Mouse (Mus musculus): ENCODE measurements around the gene Fam129a.
"Not testable (repeated sequence)": the region's sequence is repeated elsewhere in the genome, so short reads cannot be mapped to it uniquely, and the experiment has no call there.

Fam129a gene

GRCm38 (mm10) chr1:151690583-151691193, 119.7 kb downstream of the Fam129a start:
- TF ChIP-seq NANOG (IDR thresholded peaks at IDR 0.05; ENCODE audit: borderline replicate concordance, low read length), result no peak
- no peak for TF ChIP-seq POU5F1 (IDR thresholded peaks at IDR 0.05; ENCODE audit: borderline replicate concordance, low read length)
- TF ChIP-seq CTCF (conservative IDR thresholded peaks at IDR 0.05; ENCODE audit: low read length), result no peak
- H3K4me3 ChIP-seq (replicated peaks; ENCODE audit: low read length), result no peak overlapping the region
- peaks cover 21% of the 10 kb centered on the region for H3K4me1 ChIP-seq (replicated peaks; ENCODE audit: low read depth, low read length)
- H3K9me3 ChIP-seq (ENCODE audit: low read length), result no peaks in the 10 kb centered on the region
- H3K27me3 ChIP-seq (ENCODE audit: insufficient read depth, low read length), result no peaks in the 10 kb centered on the region
- H3K36me3 ChIP-seq (ENCODE audit: insufficient read depth, low read length), result no peaks in the 10 kb centered on the region

- H3K9me3 ChIP-seq (ENCODE audit: low read length); H3K4me3 ChIP-seq (replicated peaks; ENCODE audit: low read length); H3K4me1 ChIP-seq (replicated peaks; ENCODE audit: low read depth, low read length); H3K27me3 ChIP-seq (ENCODE audit: insufficient read depth, low read length); H3K36me3 ChIP-seq (ENCODE audit: insufficient read depth, low read length): not testable (repeated sequence)
These were observed 121.9 kb downstream of the Fam129a start for GRCm38 (mm10) chr1:151692867-151693266.

GRCm38 (mm10) chr1:151696751-151697150, 125.8 kb downstream of the Fam129a start:
- Histone ChIP-seq H3K27me3 (ENCODE audit: insufficient read depth, low read length) (no peaks in the 10 kb centered on the region), H3K36me3 (ENCODE audit: insufficient read depth, low read length) (no peaks in the 10 kb centered on the region), H3K4me1 (replicated peaks; ENCODE audit: low read depth, low read length) (peaks cover 10% of the 10 kb centered on the region), H3K4me3 (replicated peaks; ENCODE audit: low read length) (no peak overlapping the region), H3K9me3 (ENCODE audit: low read length) (no peaks in the 10 kb centered on the region)
- TF ChIP-seq NANOG (IDR thresholded peaks at IDR 0.05; ENCODE audit: borderline replicate concordance, low read length) (no peak), CTCF (conservative IDR thresholded peaks at IDR 0.05; ENCODE audit: low read length) (no peak), POU5F1 (IDR thresholded peaks at IDR 0.05; ENCODE audit: borderline replicate concordance, low read length) (no peak)

GRCm38 (mm10) chr1:151697901-151698641, 127.1 kb downstream of the Fam129a start:
- peaks cover 6% of the 10 kb centered on the region for H3K4me1 ChIP-seq (replicated peaks; ENCODE audit: low read depth, low read length)
- no peaks in the 10 kb centered on the region for H3K27me3 ChIP-seq (ENCODE audit: insufficient read depth, low read length)
- no peak for TF ChIP-seq POU5F1 (IDR thresholded peaks at IDR 0.05; ENCODE audit: borderline replicate concordance, low read length)
- no peak for TF ChIP-seq NANOG (IDR thresholded peaks at IDR 0.05; ENCODE audit: borderline replicate concordance, low read length)
- no peak for TF ChIP-seq CTCF (conservative IDR thresholded peaks at IDR 0.05; ENCODE audit: low read length)
- no peak overlapping the region for H3K4me3 ChIP-seq (replicated peaks; ENCODE audit: low read length)
- no peaks in the 10 kb centered on the region for H3K9me3 ChIP-seq (ENCODE audit: low read length)
- H3K36me3 ChIP-seq (ENCODE audit: insufficient read depth, low read length), result no peaks in the 10 kb centered on the region

- Histone ChIP-seq H3K9me3 (ENCODE audit: low read length) (no peaks in the 10 kb centered on the region), H3K4me3 (replicated peaks; ENCODE audit: low read length) (no peak overlapping the region), H3K27me3 (ENCODE audit: insufficient read depth, low read length) (no peaks in the 10 kb centered on the region), H3K4me1 (replicated peaks; ENCODE audit: low read depth, low read length) (peaks cover 6% of the 10 kb centered on the region), H3K36me3 (ENCODE audit: insufficient read depth, low read length) (no peaks in the 10 kb centered on the region)
- TF ChIP-seq POU5F1 (IDR thresholded peaks at IDR 0.05; ENCODE audit: borderline replicate concordance, low read length) (no peak), CTCF (conservative IDR thresholded peaks at IDR 0.05; ENCODE audit: low read length) (no peak), NANOG (IDR thresholded peaks at IDR 0.05; ENCODE audit: borderline replicate concordance, low read length) (no peak)
These were observed 128.4 kb downstream of the Fam129a start for GRCm38 (mm10) chr1:151699363-151699762.

- Histone ChIP-seq H3K36me3 (ENCODE audit: insufficient read depth, low read length) (no peaks in the 10 kb centered on the region), H3K9me3 (ENCODE audit: low read length) (no peaks in the 10 kb centered on the region), H3K4me3 (replicated peaks; ENCODE audit: low read length) (no peak overlapping the region), H3K4me1 (replicated peaks; ENCODE audit: low read depth, low read length) (peaks cover 11% of the 10 kb centered on the region), H3K27me3 (ENCODE audit: insufficient read depth, low read length) (no peaks in the 10 kb centered on the region; the same call in 1 of the 2 replicates)
- TF ChIP-seq POU5F1 (IDR thresholded peaks at IDR 0.05; ENCODE audit: borderline replicate concordance, low read length) (no peak), CTCF (conservative IDR thresholded peaks at IDR 0.05; ENCODE audit: low read length) (peak; percentile 56)
These were observed 131.8 kb downstream of the Fam129a start for GRCm38 (mm10) chr1:151702816-151703215.

GRCm38 (mm10) chr1:151705723-151706396, 134.9 kb downstream of the Fam129a start:
- Histone ChIP-seq H3K9me3 (ENCODE audit: low read length) (no peaks in the 10 kb centered on the region), H3K27me3 (ENCODE audit: insufficient read depth, low read length) (no peaks in the 10 kb centered on the region; the same call in 1 of the 2 replicates), H3K4me1 (replicated peaks; ENCODE audit: low read depth, low read length) (peaks cover 6% of the 10 kb centered on the region; the same call in 1 of the 2 replicates), H3K4me3 (replicated peaks; ENCODE audit: low read length) (no peak overlapping the region), H3K36me3 (ENCODE audit: insufficient read depth, low read length) (no peaks in the 10 kb centered on the region)
- TF ChIP-seq POU5F1 (IDR thresholded peaks at IDR 0.05; ENCODE audit: borderline replicate concordance, low read length) (no peak), CTCF (conservative IDR thresholded peaks at IDR 0.05; ENCODE audit: low read length) (peak; percentile 94)

GRCm38 (mm10) chr1:151706397-151706752, 135.4 kb downstream of the Fam129a start:
- Histone ChIP-seq H3K4me3 (replicated peaks; ENCODE audit: low read length) (no peak overlapping the region), H3K9me3 (ENCODE audit: low read length) (no peaks in the 10 kb centered on the region), H3K36me3 (ENCODE audit: insufficient read depth, low read length) (no peaks in the 10 kb centered on the region), H3K27me3 (ENCODE audit: insufficient read depth, low read length) (no peaks in the 10 kb centered on the region; the same call in 1 of the 2 replicates), H3K4me1 (replicated peaks; ENCODE audit: low read depth, low read length) (peaks cover 6% of the 10 kb centered on the region; the same call in 1 of the 2 replicates)
- TF ChIP-seq NANOG (IDR thresholded peaks at IDR 0.05; ENCODE audit: borderline replicate concordance, low read length) (no peak), POU5F1 (IDR thresholded peaks at IDR 0.05; ENCODE audit: borderline replicate concordance, low read length) (no peak), CTCF (conservative IDR thresholded peaks at IDR 0.05; ENCODE audit: low read length) (no peak)

Measured in E14TG2a.4 (cell line).